Mouse (Mus musculus): ENCODE data around the gene Gm47996. TPM values are rescaled to one million over a fixed set of nuclear protein-coding genes. Genes with fewer than 3 reads are reported as not detected.

The Gm47996 gene
- polyA plus RNA-seq, 1 experiment from 2014 or later, result 0.15 TPM

DNA sequence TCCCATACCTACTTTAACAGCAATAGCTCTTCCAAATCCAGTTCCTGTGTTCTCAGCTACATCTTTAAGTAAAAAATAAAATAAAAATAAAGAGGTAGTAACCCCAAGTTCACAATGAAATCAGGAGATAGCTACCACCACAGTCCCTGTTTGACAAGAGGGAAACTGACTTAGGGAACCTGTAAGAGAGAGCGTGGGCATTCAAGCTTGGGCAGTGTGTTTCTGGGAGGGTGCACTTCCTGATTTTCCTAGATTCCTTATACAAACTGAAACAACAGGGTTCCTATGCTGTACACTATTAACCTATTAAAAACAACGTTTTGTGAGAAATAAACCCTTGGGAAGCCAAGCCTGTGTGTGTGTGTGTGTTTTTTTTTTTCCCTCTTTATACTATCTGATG is 4.9 kb downstream of the Gm47996 start:
- H3K9me3 ChIP-seq, result no peaks in the 10 kb centered on the region
- H3K27ac ChIP-seq, result no peak overlapping the region
- H3K4me1 ChIP-seq, result peaks cover 5% of the 10 kb centered on the region; the same call in 1 of the 2 replicates
- no peak overlapping the region for H3K9ac ChIP-seq
- H3K36me3 ChIP-seq, result no peaks in the 10 kb centered on the region
- no peak overlapping the region for H3K4me3 ChIP-seq
- no peak overlapping the region for H3K4me2 ChIP-seq
- H3K27me3 ChIP-seq, result no peaks in the 10 kb centered on the region
- WGBS, result 51% methylated on average over 2 of the region's 2 CpGs
- ATAC-seq (ENCODE audit: insufficient number of reproducible peaks, low FRiP score, low TSS enrichment, low read depth), result no peak

DNA sequence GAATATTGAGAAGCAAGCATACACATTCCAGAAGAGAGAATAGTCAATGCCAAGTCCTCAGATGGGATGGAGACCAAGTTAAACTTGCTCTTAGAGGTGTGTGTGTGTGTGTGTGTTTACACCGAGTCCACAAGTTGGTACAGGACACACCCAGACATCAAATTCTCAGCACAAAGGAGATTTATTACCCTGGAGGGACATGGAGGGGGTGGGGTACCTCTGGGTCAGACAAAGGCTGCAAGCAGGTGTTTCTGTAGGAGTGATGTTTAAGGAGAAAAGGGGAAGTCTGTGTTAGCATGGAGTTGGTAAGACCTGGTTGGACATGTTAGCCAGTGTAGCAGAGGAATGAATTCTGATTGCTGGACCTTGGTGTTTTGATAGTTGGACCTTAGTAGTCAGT is 6.1 kb downstream of the Gm47996 start:
- Histone ChIP-seq H3K9ac (no peak overlapping the region), H3K4me3 (no peak overlapping the region), H3K4me1 (peaks cover 5% of the 10 kb centered on the region; the same call in 1 of the 2 replicates), H3K4me2 (no peak overlapping the region), H3K27me3 (no peaks in the 10 kb centered on the region), H3K36me3 (no peaks in the 10 kb centered on the region), H3K9me3 (no peaks in the 10 kb centered on the region), H3K27ac (no peak overlapping the region)
- whole genome bisulfite sequencing, result 48% methylated on average over 1 of the region's 1 CpGs
- ATAC-seq (ENCODE audit: insufficient number of reproducible peaks, low FRiP score, low TSS enrichment, low read depth), result no peak

DNA sequence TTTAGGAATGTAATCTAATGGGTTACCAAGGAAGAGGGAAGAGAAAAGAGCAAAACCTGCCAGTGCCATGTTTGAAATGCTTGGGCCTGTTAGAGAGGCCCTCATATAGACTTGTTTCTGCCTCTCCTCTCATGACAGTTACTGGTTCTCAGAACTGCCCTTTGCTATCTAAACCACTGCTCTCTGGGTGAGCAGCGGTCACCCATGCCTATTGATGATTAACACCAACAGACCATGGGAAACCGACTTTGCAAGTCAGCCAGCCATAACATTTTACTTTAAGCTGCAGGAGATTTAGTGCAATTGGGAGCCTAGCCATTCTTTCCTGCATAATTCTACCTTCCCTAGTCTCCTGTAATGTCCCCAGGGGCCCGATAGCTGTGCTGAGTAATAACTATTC is 6.5 kb downstream of the Gm47996 start:
- Histone ChIP-seq H3K4me2 (no peak overlapping the region), H3K27me3 (no peaks in the 10 kb centered on the region), H3K4me1 (peaks cover 5% of the 10 kb centered on the region; the same call in 1 of the 2 replicates), H3K9me3 (no peaks in the 10 kb centered on the region), H3K4me3 (no peak overlapping the region), H3K9ac (no peak overlapping the region), H3K36me3 (no peaks in the 10 kb centered on the region), H3K27ac (no peak overlapping the region)
- 66% methylated on average over 3 of the region's 3 CpGs for WGBS
- no peak for ATAC-seq (ENCODE audit: insufficient number of reproducible peaks, low FRiP score, low TSS enrichment, low read depth)

DNA sequence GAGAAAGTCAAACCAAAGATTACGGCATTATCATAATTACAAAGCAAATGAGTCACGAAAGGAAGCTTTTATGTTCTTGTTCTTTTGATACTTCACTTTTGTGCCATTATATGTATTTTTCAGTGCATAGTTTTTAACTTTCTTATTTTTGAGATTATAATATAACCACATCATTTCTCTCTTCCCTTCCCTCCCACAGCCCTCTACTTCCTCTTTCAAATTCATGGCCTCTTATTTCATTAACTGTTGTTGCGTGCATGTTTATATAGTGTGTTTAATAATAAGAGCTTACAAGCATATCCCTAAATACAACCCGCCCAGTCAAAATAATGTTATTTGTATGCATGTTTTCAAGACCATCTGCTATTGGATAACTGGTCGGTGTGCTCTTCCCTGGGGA is 9.1 kb downstream of the Gm47996 start:
- Histone ChIP-seq H3K4me3 (no peak overlapping the region), H3K9me3 (no peaks in the 10 kb centered on the region), H3K4me1 (peaks cover 5% of the 10 kb centered on the region; the same call in 1 of the 2 replicates), H3K9ac (no peak overlapping the region), H3K36me3 (no peaks in the 10 kb centered on the region), H3K27me3 (no peaks in the 10 kb centered on the region), H3K27ac (no peak overlapping the region), H3K4me2 (no peak overlapping the region)
- ATAC-seq (ENCODE audit: insufficient number of reproducible peaks, low FRiP score, low TSS enrichment, low read depth), result no peak
- WGBS, result 92% methylated on average over 5 of the region's 5 CpGs

DNA sequence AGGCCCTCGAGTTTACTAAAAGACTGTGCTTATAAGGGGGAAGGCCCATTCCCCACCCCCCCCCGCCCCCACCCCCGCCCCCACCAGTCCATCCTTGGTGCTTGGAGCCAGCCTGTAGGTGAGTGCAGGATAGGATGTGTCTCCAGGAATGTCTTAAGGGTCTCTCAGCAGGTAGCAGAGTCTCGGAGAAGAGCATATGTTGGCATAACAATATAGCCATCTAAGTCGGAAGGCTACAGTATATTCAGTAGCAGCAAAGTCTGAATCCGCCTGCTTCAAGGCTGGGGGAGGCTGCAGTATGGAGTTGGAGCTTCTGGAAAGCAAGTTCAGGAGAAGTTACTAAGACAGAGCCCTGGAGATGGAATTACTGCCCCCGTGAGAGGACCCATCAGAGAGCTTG is 10.2 kb downstream of the Gm47996 start:
- WGBS, result 77% methylated on average over 7 of the region's 7 CpGs
- no peaks in the 10 kb centered on the region for H3K9me3 ChIP-seq
- H3K4me2 ChIP-seq, result no peak overlapping the region
- H3K4me1 ChIP-seq, result 0 out of 2 replicates have a peak, but pooled peaks cover 3% of the 10 kb centered on the region
- H3K27me3 ChIP-seq, result no peaks in the 10 kb centered on the region
- H3K9ac ChIP-seq, result no peak overlapping the region
- ATAC-seq (ENCODE audit: insufficient number of reproducible peaks, low FRiP score, low TSS enrichment, low read depth), result no peak
- H3K27ac ChIP-seq, result no peak overlapping the region
- H3K4me3 ChIP-seq, result no peak overlapping the region
- H3K36me3 ChIP-seq, result no peaks in the 10 kb centered on the region

DNA sequence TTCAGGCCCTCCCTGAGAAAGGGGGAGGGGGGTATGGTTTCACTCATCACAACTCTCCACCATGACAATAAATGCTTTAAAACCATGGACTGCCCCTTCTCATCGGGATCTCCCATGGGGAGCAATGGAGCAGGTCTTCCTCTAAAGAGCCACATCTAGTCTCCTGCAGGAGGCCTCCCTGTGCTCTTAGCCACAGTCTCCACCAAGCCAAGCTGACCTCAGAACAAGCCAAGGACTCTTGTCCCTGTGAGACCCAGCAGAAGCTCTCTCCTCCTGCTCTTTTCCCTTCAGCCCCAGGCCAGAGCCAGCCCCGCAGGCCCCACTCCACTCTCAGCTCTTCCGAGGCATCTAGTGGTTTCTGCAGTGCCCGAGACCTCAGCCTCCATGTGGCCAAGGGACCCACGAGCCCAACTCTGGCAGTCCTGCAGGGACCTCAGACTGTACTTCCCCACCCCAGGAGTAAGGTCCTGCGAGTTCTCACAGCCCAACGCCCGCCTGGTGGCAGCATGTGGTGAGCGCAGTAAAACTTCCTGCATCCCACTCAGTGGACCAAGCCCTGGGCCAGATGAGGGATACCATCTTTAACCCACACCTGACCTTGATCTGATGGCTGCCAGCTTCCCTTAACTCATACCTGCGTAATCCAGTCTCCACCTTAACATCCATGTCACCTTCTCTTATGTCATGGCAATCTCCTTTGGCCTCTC is 12.8 kb downstream of the Gm47996 start:
- H3K36me3 ChIP-seq, result no peaks in the 10 kb centered on the region
- WGBS, result 80% methylated on average over 10 of the region's 10 CpGs

DNA sequence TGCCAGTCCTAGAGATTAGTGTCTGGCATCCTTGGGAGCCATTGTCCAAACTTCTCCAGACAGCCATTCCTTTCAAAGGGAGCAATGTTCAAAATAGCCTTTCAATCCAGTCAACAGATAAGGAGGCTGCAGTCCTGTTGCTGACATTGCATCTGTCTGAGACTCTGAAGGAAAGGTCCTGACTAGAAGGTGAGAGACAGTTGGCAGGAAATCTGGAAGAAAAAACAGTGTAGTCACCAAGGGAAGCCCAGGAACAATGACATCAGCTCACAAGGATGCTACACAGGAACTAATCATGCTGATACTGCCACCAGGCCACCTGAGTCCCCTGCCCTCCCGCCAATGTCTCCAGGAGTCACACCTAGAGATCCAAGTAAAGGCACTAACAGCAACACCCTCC is 13.4 kb downstream of the Gm47996 start:
- no peaks in the 10 kb centered on the region for H3K9me3 ChIP-seq
- H3K27me3 ChIP-seq, result no peaks in the 10 kb centered on the region
- no peak overlapping the region for H3K27ac ChIP-seq
- no peak overlapping the region for H3K4me2 ChIP-seq
- WGBS, result 78% methylated on average over 1 of the region's 1 CpGs
- ATAC-seq (ENCODE audit: insufficient number of reproducible peaks, low FRiP score, low TSS enrichment, low read depth), result no peak
- H3K36me3 ChIP-seq, result no peaks in the 10 kb centered on the region
- H3K4me3 ChIP-seq, result no peak overlapping the region
- no peaks in the 10 kb centered on the region for H3K4me1 ChIP-seq
- H3K9ac ChIP-seq, result no peak overlapping the region

More for the DNA sequence above, 12.8 kb downstream of the Gm47996 start:
- Histone ChIP-seq H3K27me3 (no peaks in the 10 kb centered on the region), H3K4me1 (no peaks in the 10 kb centered on the region), H3K9me3 (no peaks in the 10 kb centered on the region), H3K4me2 (no peak overlapping the region), H3K4me3 (no peak overlapping the region), H3K27ac (no peak overlapping the region), H3K9ac (no peak overlapping the region)
- no peak for ATAC-seq (ENCODE audit: insufficient number of reproducible peaks, low FRiP score, low TSS enrichment, low read depth)

DNA sequence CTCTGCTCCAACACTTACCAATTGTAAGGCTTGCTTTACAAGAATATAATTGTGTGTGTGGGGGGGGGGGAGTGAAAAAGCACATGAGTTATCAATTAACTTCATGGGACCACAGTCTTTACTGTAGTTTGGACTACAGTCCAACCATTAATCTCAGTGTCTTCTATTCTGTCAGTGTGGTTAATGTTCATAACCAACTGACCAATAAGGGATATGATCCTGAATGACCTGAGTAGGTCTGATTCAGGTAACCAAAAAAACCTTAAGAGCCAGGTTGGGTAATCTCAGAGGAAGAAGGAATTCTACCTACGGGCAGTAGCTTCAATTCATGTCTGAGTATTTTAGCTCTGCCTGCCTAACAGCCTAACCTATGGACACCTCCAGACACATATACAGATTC is 14.6 kb downstream of the Gm47996 start:
- Histone ChIP-seq H3K4me3 (no peak overlapping the region), H3K27me3 (no peaks in the 10 kb centered on the region), H3K9ac (no peak overlapping the region), H3K9me3 (no peaks in the 10 kb centered on the region), H3K27ac (no peak overlapping the region), H3K36me3 (no peaks in the 10 kb centered on the region), H3K4me2 (no peak overlapping the region), H3K4me1 (no peaks in the 10 kb centered on the region)
- 79% methylated on average over 1 of the region's 1 CpGs for WGBS
- no peak for ATAC-seq (ENCODE audit: insufficient number of reproducible peaks, low FRiP score, low TSS enrichment, low read depth)

DNA sequence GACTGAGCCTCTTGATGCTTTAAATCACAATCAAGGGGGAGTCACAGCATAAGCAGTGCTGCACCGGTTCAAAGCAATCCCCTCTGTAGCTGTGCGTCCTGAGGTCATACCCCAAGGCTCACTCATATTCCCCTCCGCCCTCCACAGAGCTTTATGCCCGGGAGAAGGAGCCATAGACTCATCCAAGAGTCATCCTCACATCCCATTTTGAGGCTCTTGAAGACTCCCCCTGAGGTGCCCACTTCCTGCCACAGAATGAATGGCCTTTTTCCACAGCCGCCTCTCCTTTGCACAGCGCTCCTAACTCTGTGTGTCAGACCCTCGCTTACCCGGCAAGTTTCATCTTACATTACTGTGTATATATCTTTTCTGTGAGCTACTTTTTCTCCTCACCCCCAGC is 17.6 kb downstream of the Gm47996 start:
- Histone ChIP-seq H3K27ac (no peak overlapping the region), H3K36me3 (no peaks in the 10 kb centered on the region), H3K27me3 (no peaks in the 10 kb centered on the region), H3K4me3 (no peak overlapping the region), H3K4me2 (no peak overlapping the region), H3K9me3 (no peaks in the 10 kb centered on the region), H3K4me1 (no peaks in the 10 kb centered on the region), H3K9ac (no peak overlapping the region)
- ATAC-seq (ENCODE audit: insufficient number of reproducible peaks, low FRiP score, low TSS enrichment, low read depth), result no peak
- WGBS, result 66% methylated on average over 8 of the region's 8 CpGs

DNA sequence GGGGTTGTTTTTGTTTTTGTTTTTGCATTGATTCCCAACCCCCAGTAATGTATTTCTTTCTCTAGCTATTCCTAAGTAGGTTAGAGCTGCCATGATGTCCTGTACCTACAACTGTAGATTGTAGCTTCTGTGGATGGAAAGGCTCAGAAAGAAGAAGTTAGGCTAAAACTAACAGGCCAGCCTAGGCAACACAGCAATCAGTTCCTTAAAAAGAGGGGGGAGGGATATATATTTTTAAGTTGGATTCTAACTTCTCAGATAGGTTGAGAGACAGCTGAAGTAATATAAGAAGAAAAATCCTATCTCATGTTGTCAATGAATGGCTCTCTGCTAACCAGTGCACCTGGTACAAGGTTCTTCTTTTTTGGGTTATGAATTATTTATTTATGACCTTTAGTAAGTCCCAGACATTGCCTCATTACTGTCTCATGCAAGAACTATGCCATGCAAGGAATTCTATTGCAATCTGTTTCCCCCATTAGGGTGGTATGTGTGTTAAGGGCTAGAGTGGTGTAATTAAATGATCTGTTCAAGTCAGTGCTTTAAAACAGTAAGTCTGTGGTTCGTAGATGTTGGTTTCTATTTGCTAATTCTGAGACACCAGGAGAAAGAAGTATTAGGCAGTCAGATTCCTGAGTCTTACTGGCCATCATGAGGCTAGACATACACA is 18.5 kb downstream of the Gm47996 start:
- no peaks in the 10 kb centered on the region for H3K9me3 ChIP-seq
- H3K4me3 ChIP-seq, result no peak overlapping the region
- no peaks in the 10 kb centered on the region for H3K4me1 ChIP-seq
- no peak overlapping the region for H3K4me2 ChIP-seq
- no peak overlapping the region for H3K27ac ChIP-seq
- no peak for ATAC-seq (ENCODE audit: insufficient number of reproducible peaks, low FRiP score, low TSS enrichment, low read depth)
- 47% methylated on average over 1 of the region's 1 CpGs for WGBS
- H3K36me3 ChIP-seq, result no peaks in the 10 kb centered on the region
- no peaks in the 10 kb centered on the region for H3K27me3 ChIP-seq
- no peak overlapping the region for H3K9ac ChIP-seq

DNA sequence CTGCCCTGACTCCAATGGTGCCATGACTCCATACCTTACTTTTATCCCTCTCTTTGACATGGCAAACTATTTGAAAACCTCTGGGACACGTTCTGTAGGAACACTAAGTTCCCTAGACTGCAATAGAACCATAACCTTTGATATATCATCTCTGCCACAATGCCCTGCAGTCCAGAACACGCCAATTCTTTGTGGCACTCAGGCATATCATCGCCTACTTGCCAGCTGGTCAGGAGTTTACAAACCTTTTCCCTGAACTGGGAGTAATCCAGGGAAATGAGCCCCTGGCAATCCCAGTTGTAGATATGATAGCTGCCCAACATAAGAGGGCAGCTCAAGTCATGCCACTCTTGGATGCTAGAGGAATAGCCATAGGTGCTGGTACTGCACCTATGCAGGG is 22.4 kb downstream of the Gm47996 start:
- no peak overlapping the region for H3K27ac ChIP-seq
- H3K9me3 ChIP-seq, result no peaks in the 10 kb centered on the region
- no peak overlapping the region for H3K9ac ChIP-seq
- H3K4me3 ChIP-seq, result no peak overlapping the region
- WGBS, result 80% methylated on average over 3 of the region's 3 CpGs
- H3K4me2 ChIP-seq, result no peak overlapping the region
- no peaks in the 10 kb centered on the region for H3K36me3 ChIP-seq
- no peak for ATAC-seq (ENCODE audit: insufficient number of reproducible peaks, low FRiP score, low TSS enrichment, low read depth)
- 0 out of 2 replicates have a peak, but pooled peaks cover 3% of the 10 kb centered on the region for H3K4me1 ChIP-seq
- no peaks in the 10 kb centered on the region for H3K27me3 ChIP-seq

DNA sequence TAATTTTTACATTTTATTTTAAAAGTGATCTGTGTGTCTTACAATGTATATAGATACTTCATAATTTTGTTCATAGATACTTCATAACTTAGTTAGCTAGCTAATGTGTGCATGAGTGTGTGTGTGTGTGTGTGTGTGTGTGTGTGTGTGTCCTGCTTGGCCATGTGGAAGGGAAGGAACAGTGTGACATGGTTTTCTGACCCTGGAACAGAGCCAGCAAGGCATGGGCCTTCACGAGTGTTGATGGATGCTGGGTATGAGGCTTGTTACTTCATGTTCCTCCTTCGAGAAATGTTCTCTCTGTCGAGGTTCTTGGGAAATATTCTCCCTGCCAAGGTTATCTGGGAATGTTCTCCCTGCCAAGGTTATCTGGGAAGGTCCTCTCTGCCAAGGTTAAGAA is 23.8 kb downstream of the Gm47996 start:
- Histone ChIP-seq H3K4me1 (0 out of 2 replicates have a peak, but pooled peaks cover 3% of the 10 kb centered on the region), H3K27ac (no peak overlapping the region), H3K4me3 (no peak overlapping the region), H3K36me3 (no peaks in the 10 kb centered on the region), H3K27me3 (no peaks in the 10 kb centered on the region), H3K4me2 (no peak overlapping the region), H3K9me3 (no peaks in the 10 kb centered on the region), H3K9ac (no peak overlapping the region)
- ATAC-seq (ENCODE audit: insufficient number of reproducible peaks, low FRiP score, low TSS enrichment, low read depth), result no peak
- WGBS, result 72% methylated on average over 3 of the region's 3 CpGs

Measured in limb, embryonic 15.5 days (tissue).